Mouse (Mus musculus) MEL (cell line): ENCODE measurements around the gene Pdgfc. TPM values are rescaled to one million over a fixed set of nuclear protein-coding genes. Genes with fewer than 3 reads are reported as not detected.

Experiments used
- DNase-seq: peaks from one replicate; pipeline ENCODE4 v3.0.0; 2011; ENCODE audit warnings: low read depth, low spot score
- H3K27ac ChIP-seq: 2 replicates; pipeline ENCODE4 v1.5.1; 2012; ENCODE audit warnings: low read depth, mild to moderate bottlenecking, control low read depth, low read length, moderate library complexity; ENCODE audit not compliant: control insufficient read depth
- H3K27me3 ChIP-seq, 2 experiments: fragments of 150-350 bp in 1 of 2; sonication (generic) in 1 of 2; 2 replicates each; pipeline ENCODE4 v1.6.1; 2012; ENCODE audit warnings: low read length in 2 of 2, mild to moderate bottlenecking in 2 of 2, improper control_type of control experiment in 1 of 2, moderate library complexity in 1 of 2; ENCODE audit not compliant: insufficient read depth in 2 of 2, control insufficient read depth in 1 of 2
- H3K36me3 ChIP-seq, 2 experiments: 2 replicates each; pipeline ENCODE4 v1.6.1; 2012 to 2014; ENCODE audit warnings: low read length in 2 of 2, improper control_type of control experiment in 1 of 2, inconsistent platforms in 1 of 2, mild to moderate bottlenecking in 1 of 2; ENCODE audit not compliant: insufficient read depth in 2 of 2, control insufficient read depth in 1 of 2
- H3K4me1 ChIP-seq, 2 experiments: fragments of 150-350 bp in 1 of 2; sonication (generic) in 1 of 2; 2 replicates each; pipeline ENCODE4 v1.6.1; 2012; ENCODE audit warnings: low read length in 2 of 2, improper control_type of control experiment in 1 of 2, mild to moderate bottlenecking in 1 of 2; ENCODE audit not compliant: insufficient read depth in 2 of 2, control insufficient read depth in 1 of 2
- H3K4me3 ChIP-seq, 2 experiments: fragments of 150-350 bp in 1 of 2; sonication (generic) in 1 of 2; 2 replicates each; pipeline ENCODE4 v1.5.1; 2012; ENCODE audit warnings: low read depth in 2 of 2, low read length in 2 of 2, mild to moderate bottlenecking in 2 of 2, moderate library complexity in 2 of 2, control low read depth in 1 of 2, improper control_type of control experiment in 1 of 2; ENCODE audit not compliant: control insufficient read depth in 1 of 2, insufficient read depth in 1 of 2
- H3K79me2 ChIP-seq: 2 replicates; pipeline ENCODE4 v1.6.1; 2012; ENCODE audit warnings: mild to moderate bottlenecking, low read length, moderate library complexity; ENCODE audit not compliant: control insufficient read depth, poor library complexity, insufficient read depth
- H3K9ac ChIP-seq: 2 replicates; pipeline ENCODE4 v1.6.1; 2012; ENCODE audit warnings: low read depth, mild to moderate bottlenecking, control low read depth, low read length, moderate library complexity; ENCODE audit not compliant: control insufficient read depth, poor library complexity, severe bottlenecking
- H3K9me3 ChIP-seq: fragments of 150-350 bp; sonication (generic); replicated peaks from 2 replicates; pipeline ENCODE4 v1.6.1; 2012; ENCODE audit warnings: mild to moderate bottlenecking, low read length, improper control_type of control experiment, moderate library complexity; ENCODE audit not compliant: insufficient read depth
- BHLHE40 ChIP-seq: IDR thresholded peaks from 2 replicates; pipeline ENCODE4 v1.6.1; 2012; ENCODE audit warnings: low read depth, mild to moderate bottlenecking, inconsistent platforms, low read length, improper control_type of control experiment, borderline replicate concordance
- CTCF ChIP-seq, 3 experiments: IDR thresholded peaks in 2 of 3; conservative IDR thresholded peaks in 1 of 3; 2 replicates each; pipeline ENCODE4 v1.5.1; 2011 to 2012; ENCODE audit warnings: low read length in 3 of 3, low read depth in 2 of 3, mild to moderate bottlenecking in 2 of 3, improper control_type of control experiment in 1 of 3, inconsistent platforms in 1 of 3, mixed read lengths in 1 of 3, moderate library complexity in 1 of 3; ENCODE audit not compliant: control insufficient read depth in 1 of 3, insufficient read depth in 1 of 3, poor library complexity in 1 of 3, severe bottlenecking in 1 of 3
- E2F4 ChIP-seq: IDR thresholded peaks from 2 replicates; pipeline ENCODE4 v1.6.1; 2011; ENCODE audit warnings: low read depth, low read length, improper control_type of control experiment, borderline replicate concordance
- EP300 ChIP-seq, 2 experiments: IDR thresholded peaks; 2 replicates each; pipeline ENCODE4 v1.6.1; 2011; ENCODE audit warnings: improper control_type of control experiment in 2 of 2, low read length in 2 of 2, low read depth in 1 of 2, mild to moderate bottlenecking in 1 of 2
- ETS1 ChIP-seq: IDR thresholded peaks from 2 replicates; pipeline ENCODE4 v1.6.1; 2012; ENCODE audit warnings: low read depth, mild to moderate bottlenecking, inconsistent platforms, low read length, improper control_type of control experiment, moderate library complexity
- GATA1 ChIP-seq: IDR thresholded peaks from 2 replicates; pipeline ENCODE4 v1.6.1; 2011; ENCODE audit warnings: low read depth, low read length, improper control_type of control experiment
- KAT2A ChIP-seq: conservative IDR thresholded peaks from 2 replicates; pipeline ENCODE4 v1.6.1; 2012; ENCODE audit warnings: low read depth, low read length, improper control_type of control experiment, inconsistent platforms
- MAFK ChIP-seq: IDR thresholded peaks from 2 replicates; pipeline ENCODE4 v1.6.1; 2011; ENCODE audit warnings: low read depth, mild to moderate bottlenecking, low read length, improper control_type of control experiment, borderline replicate concordance
- MAX ChIP-seq: IDR thresholded peaks from 2 replicates; pipeline ENCODE4 v1.6.1; 2011; ENCODE audit warnings: low read length, improper control_type of control experiment
- MAZ ChIP-seq: IDR thresholded peaks from 2 replicates; pipeline ENCODE4 v1.6.1; 2012; ENCODE audit warnings: low read depth, mild to moderate bottlenecking, inconsistent platforms, low read length, improper control_type of control experiment
- MEF2A ChIP-seq: IDR thresholded peaks from 2 replicates; pipeline ENCODE4 v1.6.1; 2014; ENCODE audit warnings: low read depth, mild to moderate bottlenecking, inconsistent platforms, low read length, improper control_type of control experiment; ENCODE audit not compliant: poor library complexity, insufficient replicate concordance, severe bottlenecking; ENCODE audit errors: extremely low read depth
- MYB ChIP-seq: IDR thresholded peaks from 2 replicates; pipeline ENCODE4 v1.6.1; 2011; ENCODE audit warnings: mild to moderate bottlenecking, low read depth, low read length, improper control_type of control experiment
- NRF1 ChIP-seq: IDR thresholded peaks from 2 replicates; pipeline ENCODE4 v1.6.1; 2014; ENCODE audit warnings: low read depth, mild to moderate bottlenecking, inconsistent platforms, low read length, improper control_type of control experiment, moderate library complexity; ENCODE audit not compliant: poor library complexity, insufficient read depth, severe bottlenecking
- POLR2AphosphoS2 ChIP-seq: IDR thresholded peaks from 2 replicates; pipeline ENCODE4 v1.6.1; 2011; ENCODE audit warnings: low read length, improper control_type of control experiment
- RAD21 ChIP-seq: IDR thresholded peaks from 2 replicates; pipeline ENCODE4 v1.6.1; 2011; ENCODE audit warnings: mild to moderate bottlenecking, low read depth, low read length, improper control_type of control experiment
- RCOR1 ChIP-seq: IDR thresholded peaks from 2 replicates; pipeline ENCODE4 v1.6.1; 2012; ENCODE audit warnings: low read depth, mild to moderate bottlenecking, inconsistent platforms, low read length, improper control_type of control experiment
- SIN3A ChIP-seq: IDR thresholded peaks from 2 replicates; pipeline ENCODE4 v1.6.1; 2012; ENCODE audit warnings: low read length, improper control_type of control experiment, inconsistent platforms
- SMC3 ChIP-seq: IDR thresholded peaks from 2 replicates; pipeline ENCODE4 v1.6.1; 2011; ENCODE audit warnings: low read depth, low read length, improper control_type of control experiment
- TBP ChIP-seq: IDR thresholded peaks from 2 replicates; pipeline ENCODE4 v1.8.0; 2011; ENCODE audit warnings: low read depth, low read length, improper control_type of control experiment
- TCF12 ChIP-seq: IDR thresholded peaks from 2 replicates; pipeline ENCODE4 v1.6.1; 2014; ENCODE audit warnings: low read depth, mild to moderate bottlenecking, inconsistent platforms, low read length, improper control_type of control experiment, moderate library complexity
- UBTF ChIP-seq: IDR thresholded peaks from 2 replicates; pipeline ENCODE4 v1.6.1; 2012; ENCODE audit warnings: low read depth, mild to moderate bottlenecking, inconsistent platforms, low read length, improper control_type of control experiment, moderate library complexity, borderline replicate concordance; ENCODE audit not compliant: insufficient read depth
- USF1 ChIP-seq: IDR thresholded peaks from 2 replicates; pipeline ENCODE4 v1.6.1; 2014; ENCODE audit warnings: low read depth, mild to moderate bottlenecking, inconsistent platforms, low read length, improper control_type of control experiment, moderate library complexity
- USF2 ChIP-seq, 2 experiments: IDR thresholded peaks; 2 replicates each; pipeline ENCODE4 v1.6.1; 2011 to 2012; ENCODE audit warnings: improper control_type of control experiment in 2 of 2, low read length in 2 of 2, borderline replicate concordance in 1 of 2, inconsistent platforms in 1 of 2, low read depth in 1 of 2, mild to moderate bottlenecking in 1 of 2; ENCODE audit not compliant: insufficient read depth in 1 of 2
- ZKSCAN1 ChIP-seq: IDR thresholded peaks from 2 replicates; pipeline ENCODE4 v1.6.1; 2012; ENCODE audit warnings: low read depth, mild to moderate bottlenecking, inconsistent platforms, low read length, improper control_type of control experiment, moderate library complexity
- ZMIZ1 ChIP-seq: IDR thresholded peaks from 2 replicates; pipeline ENCODE4 v1.6.1; 2012; ENCODE audit warnings: low read depth, mild to moderate bottlenecking, inconsistent platforms, low read length, improper control_type of control experiment, moderate library complexity
- polyA plus RNA-seq, 2 experiments: library from polyadenylated mRNA; stranded (reverse) in 1 of 2; unstranded in 1 of 2; fragments of >175 nt in 1 of 2; fragments of >200 nt in 1 of 2; gene quantifications; 2 replicates each; pipeline versions ENCODE4 v1.2.1 to v1.2.4; 2012; ENCODE audit warnings: low replicate concordance in 2 of 2, low read depth in 1 of 2; ENCODE audit not compliant: insufficient read length in 2 of 2, insufficient read depth in 1 of 2, missing spikeins in 1 of 2
- total RNA-seq: library from RNA; depleted of rRNA; stranded (reverse); fragments of 300-350 nt; gene quantifications from 2 replicates; pipeline ENCODE4 v1.2.3, GENCODE M21; 2012

Pdgfc gene
- total and polyA plus RNA-seq, 3 experiments: not detected

GRCm38 (mm10) chr3:81034336-81035102 is 1.7 kb upstream of the Pdgfc start:
- H3K4me3 ChIP-seq: no peak overlapping the region
- no peaks in the 10 kb centered on the region for H3K4me1 ChIP-seq
- H3K27me3 ChIP-seq: no peaks in the 10 kb centered on the region
- no peak overlapping the region for H3K27ac ChIP-seq
- H3K79me2 ChIP-seq: no peaks in the 10 kb centered on the region
- no peaks in the 10 kb centered on the region for H3K9me3 ChIP-seq
- H3K36me3 ChIP-seq: no peaks in the 10 kb centered on the region
- TF ChIP-seq ZMIZ1: no peak
- TF ChIP-seq POLR2AphosphoS2: no peak
- TF ChIP-seq GATA1: no peak
- no peak for TF ChIP-seq EP300 (IDR thresholded peaks at IDR 0.05; ENCODE audit: low read depth in 1 of 2, low read length in 2 of 2)
- no peak for TF ChIP-seq NRF1
- TF ChIP-seq SMC3: no peak
- TF ChIP-seq BHLHE40: no peak
- no peak for TF ChIP-seq MAX
- no peak for TF ChIP-seq TCF12
- no peak for TF ChIP-seq E2F4
- TF ChIP-seq UBTF: no peak
- no peak for TF ChIP-seq RAD21
- no peak for TF ChIP-seq MYB
- TF ChIP-seq MEF2A: no peak
- no peak for TF ChIP-seq ZKSCAN1
- no peak for TF ChIP-seq KAT2A
- TF ChIP-seq ETS1: no peak
- H3K9ac ChIP-seq: no peak overlapping the region
- DNase-seq: no peak

GRCm38 (mm10) chr3:81036554-81037311 is 517 bp downstream of the Pdgfc start:
- Histone ChIP-seq H3K9ac (no peak overlapping the region), H3K27ac (no peak overlapping the region), H3K4me3 (no peak overlapping the region), H3K9me3 (no peaks in the 10 kb centered on the region), H3K79me2 (no peaks in the 10 kb centered on the region), H3K4me1 (no peaks in the 10 kb centered on the region), H3K36me3 (no peaks in the 10 kb centered on the region), H3K27me3 (no peaks in the 10 kb centered on the region)
- DNase-seq: no peak
- TF ChIP-seq RCOR1 (no peak), SMC3 (no peak), USF2 (IDR thresholded peaks at IDR 0.05; ENCODE audit: borderline replicate concordance in 1 of 2, insufficient read depth in 1 of 2, low read depth in 1 of 2, low read length in 2 of 2) (no peak), MAZ (no peak), NRF1 (no peak), TCF12 (no peak), CTCF (IDR thresholded peaks at IDR 0.05 in 2 of 3, conservative IDR thresholded peaks at IDR 0.05 in 1 of 3; ENCODE audit: control insufficient read depth in 1 of 3, insufficient read depth in 1 of 3, low read depth in 2 of 3, low read length in 3 of 3, poor library complexity in 1 of 3, severe bottlenecking in 1 of 3) (no peak), UBTF (no peak), MAFK (no peak), TBP (no peak), ETS1 (no peak), E2F4 (no peak), ZMIZ1 (no peak), USF1 (no peak), GATA1 (no peak), SIN3A (no peak), BHLHE40 (no peak), MAX (no peak)
